Mouse (Mus musculus): ENCODE results near the gene Cpm. TPM values are rescaled to one million over a fixed set of nuclear protein-coding genes. Genes with fewer than 3 reads are reported as not detected.

Gene Cpm
- polyA plus RNA-seq, 1 experiment from 2014 or later: 3.1 TPM

GRCm38 (mm10) chr10:117619041-117619861 is 10.0 kb upstream of the Cpm start:
- 76% methylated on average over 27 of the region's 27 CpGs for WGBS
- ATAC-seq (ENCODE audit: extremely low read depth, insufficient number of reproducible peaks, low FRiP score, low TSS enrichment): no peak
- 0 out of 2 replicates have a peak, but pooled peaks cover 5% of the 10 kb centered on the region for H3K9me3 ChIP-seq
- no peak overlapping the region for H3K4me3 ChIP-seq
- H3K27ac ChIP-seq (replicated peaks): no peak overlapping the region
- H3K4me1 ChIP-seq: no peaks in the 10 kb centered on the region
- H3K27me3 ChIP-seq (replicated peaks): no peaks in the 10 kb centered on the region
- no peak overlapping the region for H3K4me2 ChIP-seq
- no peaks in the 10 kb centered on the region for H3K36me3 ChIP-seq
- H3K9ac ChIP-seq: no peak overlapping the region

DNA sequence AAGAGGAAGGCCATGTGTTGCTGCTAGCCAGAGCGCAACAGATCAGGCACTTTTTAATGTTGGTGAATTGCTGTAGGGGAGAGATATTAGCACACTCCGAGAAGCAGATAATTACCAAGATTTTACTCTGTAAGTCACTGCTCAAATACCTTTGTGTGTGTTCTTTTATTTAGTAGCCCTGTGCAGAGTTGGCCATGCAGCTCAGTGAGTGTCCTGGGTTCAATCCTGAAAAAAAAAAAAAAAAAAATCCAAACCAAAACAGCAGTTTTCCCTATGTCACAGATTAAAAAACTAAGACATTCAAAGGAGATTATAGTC is 9.5 kb upstream of the Cpm start:
- 78% methylated on average over 2 of the region's 2 CpGs for WGBS
- ATAC-seq (ENCODE audit: extremely low read depth, insufficient number of reproducible peaks, low FRiP score, low TSS enrichment): no peak

DNA sequence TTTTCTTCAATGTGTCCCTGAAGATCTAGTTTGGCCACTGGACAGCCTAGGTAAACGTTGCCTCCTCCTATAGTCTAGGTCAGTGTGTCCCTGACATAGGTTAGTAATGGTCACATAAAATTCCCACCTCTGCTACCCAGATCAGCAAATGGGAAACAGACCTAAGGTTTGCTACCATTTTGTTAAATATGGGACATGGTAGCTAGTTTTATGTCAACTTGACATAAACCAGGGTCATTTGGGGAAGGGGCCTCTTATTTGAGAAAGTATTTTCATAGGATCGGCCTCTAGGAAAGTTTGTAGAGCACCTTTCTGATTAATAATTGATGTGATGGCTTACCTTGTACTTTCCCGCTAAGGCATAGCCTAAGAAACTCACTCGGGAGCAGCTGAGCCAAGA is 8.8 kb upstream of the Cpm start:
- no peaks in the 10 kb centered on the region for H3K27me3 ChIP-seq (replicated peaks)
- 83% methylated on average over 4 of the region's 4 CpGs for WGBS
- no peaks in the 10 kb centered on the region for H3K4me1 ChIP-seq
- H3K36me3 ChIP-seq: no peaks in the 10 kb centered on the region
- no peak overlapping the region for H3K27ac ChIP-seq (replicated peaks)
- no peak overlapping the region for H3K4me3 ChIP-seq
- 0 out of 2 replicates have a peak, but pooled peaks cover 5% of the 10 kb centered on the region for H3K9me3 ChIP-seq
- no peak overlapping the region for H3K4me2 ChIP-seq
- ATAC-seq (ENCODE audit: extremely low read depth, insufficient number of reproducible peaks, low FRiP score, low TSS enrichment): no peak
- H3K9ac ChIP-seq: no peak overlapping the region

More for the DNA sequence above, 9.5 kb upstream of the Cpm start:
- no peaks in the 10 kb centered on the region for H3K4me1 ChIP-seq
- no peak overlapping the region for H3K9ac ChIP-seq
- no peak overlapping the region for H3K27ac ChIP-seq (replicated peaks)
- H3K27me3 ChIP-seq (replicated peaks): no peaks in the 10 kb centered on the region
- H3K9me3 ChIP-seq: 0 out of 2 replicates have a peak, but pooled peaks cover 5% of the 10 kb centered on the region
- no peaks in the 10 kb centered on the region for H3K36me3 ChIP-seq
- H3K4me3 ChIP-seq: no peak overlapping the region
- no peak overlapping the region for H3K4me2 ChIP-seq

DNA sequence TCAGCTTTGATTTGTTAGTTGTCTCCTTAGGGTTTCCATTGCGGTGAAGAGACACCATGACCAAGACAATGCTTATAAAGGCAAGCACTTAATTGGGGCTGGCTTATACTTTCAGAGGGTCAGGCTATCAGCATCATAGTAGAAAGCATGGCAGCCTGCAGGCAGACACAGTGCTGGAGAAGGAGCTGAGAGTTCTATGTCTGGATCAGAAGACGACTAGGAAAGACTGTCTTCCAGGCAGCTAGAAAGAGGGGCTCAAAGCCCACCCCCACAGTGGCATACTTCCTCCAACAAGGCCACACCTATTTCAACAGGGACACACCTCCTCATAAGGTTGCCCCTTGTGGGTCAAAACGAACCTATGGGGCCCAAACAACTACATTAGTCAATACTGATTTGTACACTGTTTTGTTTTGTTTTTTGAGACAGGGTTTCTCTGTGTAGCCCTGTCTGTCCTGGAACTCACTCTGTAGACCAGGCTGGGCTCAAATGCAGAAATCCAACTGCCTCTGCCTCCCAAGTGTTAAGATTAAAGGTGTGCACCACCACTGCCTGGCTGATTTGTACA is 8.3 kb upstream of the Cpm start:
- 70% methylated on average over 3 of the region's 3 CpGs for WGBS
- H3K27me3 ChIP-seq (replicated peaks): no peaks in the 10 kb centered on the region
- no peak overlapping the region for H3K9ac ChIP-seq
- no peaks in the 10 kb centered on the region for H3K36me3 ChIP-seq
- H3K4me2 ChIP-seq: no peak overlapping the region
- H3K9me3 ChIP-seq: 0 out of 2 replicates have a peak, but pooled peaks cover 5% of the 10 kb centered on the region
- H3K27ac ChIP-seq (replicated peaks): no peak overlapping the region
- no peak for ATAC-seq (ENCODE audit: extremely low read depth, insufficient number of reproducible peaks, low FRiP score, low TSS enrichment)
- no peak overlapping the region for H3K4me3 ChIP-seq
- H3K4me1 ChIP-seq: no peaks in the 10 kb centered on the region

GRCm38 (mm10) chr10:117621616-117622533 is 7.4 kb upstream of the Cpm start:
- 0 out of 2 replicates have a peak, but pooled peaks cover under 1% of the 10 kb centered on the region for H3K9me3 ChIP-seq
- WGBS: 83% methylated on average over 12 of the region's 12 CpGs

GRCm38 (mm10) chr10:117623358-117623757 is 5.9 kb upstream of the Cpm start:
- ATAC-seq (ENCODE audit: extremely low read depth, insufficient number of reproducible peaks, low FRiP score, low TSS enrichment): no peak
- H3K4me1 ChIP-seq: peaks cover 1% of the 10 kb centered on the region; the same call in 1 of the 2 replicates

More at GRCm38 (mm10) chr10:117621616-117622533, 7.4 kb upstream of the Cpm start:
- H3K27ac ChIP-seq (replicated peaks): no peak overlapping the region
- no peak overlapping the region for H3K4me2 ChIP-seq
- H3K4me1 ChIP-seq: no peaks in the 10 kb centered on the region
- no peaks in the 10 kb centered on the region for H3K36me3 ChIP-seq
- peaks cover 3% of the 10 kb centered on the region for H3K27me3 ChIP-seq (replicated peaks)
- ATAC-seq (ENCODE audit: extremely low read depth, insufficient number of reproducible peaks, low FRiP score, low TSS enrichment): no peak
- no peak overlapping the region for H3K4me3 ChIP-seq
- H3K9ac ChIP-seq: no peak overlapping the region

GRCm38 (mm10) chr10:117624222-117624621 is 5.1 kb upstream of the Cpm start:
- Histone ChIP-seq H3K27ac (replicated peaks) (no peak overlapping the region), H3K27me3 (replicated peaks) (peaks cover 27% of the 10 kb centered on the region), H3K4me2 (no peak overlapping the region), H3K4me3 (no peak overlapping the region), H3K36me3 (no peaks in the 10 kb centered on the region), H3K9ac (no peak overlapping the region), H3K4me1 (peaks cover 8% of the 10 kb centered on the region; the same call in 1 of the 2 replicates), H3K9me3 (no peaks in the 10 kb centered on the region)
- 71% methylated on average over 3 of the region's 3 CpGs for WGBS
- no peak for ATAC-seq (ENCODE audit: extremely low read depth, insufficient number of reproducible peaks, low FRiP score, low TSS enrichment)

More at GRCm38 (mm10) chr10:117623358-117623757, 5.9 kb upstream of the Cpm start:
- no peak overlapping the region for H3K27ac ChIP-seq (replicated peaks)
- no peak overlapping the region for H3K4me2 ChIP-seq
- no peak overlapping the region for H3K9ac ChIP-seq
- no peak overlapping the region for H3K4me3 ChIP-seq
- H3K36me3 ChIP-seq: no peaks in the 10 kb centered on the region
- peaks cover 18% of the 10 kb centered on the region for H3K27me3 ChIP-seq (replicated peaks)
- no peaks in the 10 kb centered on the region for H3K9me3 ChIP-seq

DNA sequence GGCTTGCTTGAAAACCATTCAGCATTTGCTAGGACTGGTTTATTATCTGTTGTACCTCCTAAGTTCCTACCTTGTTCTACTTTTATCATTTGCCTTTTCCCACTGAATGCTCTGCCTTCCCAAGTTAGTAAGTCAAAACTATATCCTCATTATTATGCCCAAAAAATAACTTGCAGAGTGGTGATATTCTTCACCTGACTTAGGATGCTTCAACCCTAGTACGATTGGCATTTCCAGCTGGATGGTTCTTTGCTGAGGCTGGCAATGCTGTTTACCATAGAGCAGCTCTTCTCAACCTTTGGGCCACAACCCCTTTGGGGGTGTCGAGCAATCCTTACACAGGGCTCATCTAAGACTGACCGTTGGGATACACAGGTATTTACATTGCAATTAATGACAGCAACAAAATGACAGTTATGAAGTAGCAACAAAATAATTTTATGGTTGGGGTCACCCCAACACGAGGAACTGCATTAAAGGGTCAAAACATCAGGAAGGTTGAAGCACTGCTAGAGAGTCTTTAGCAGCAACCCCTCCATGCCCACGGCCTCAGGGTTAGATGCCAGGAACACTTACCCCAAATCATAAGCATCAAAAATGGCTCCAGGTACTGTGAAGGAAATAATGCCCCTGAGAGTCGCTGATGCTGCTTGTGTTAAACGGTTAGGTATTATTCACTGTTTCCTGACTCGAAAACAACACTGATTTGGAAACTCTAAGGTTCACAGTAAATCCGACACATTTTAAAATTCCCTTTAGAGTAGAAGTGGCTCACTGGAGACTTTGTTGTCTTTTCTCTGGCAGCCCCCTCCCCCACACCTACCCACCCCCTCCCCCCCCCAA is 4.4 kb upstream of the Cpm start:
- no peaks in the 10 kb centered on the region for H3K9me3 ChIP-seq
- H3K36me3 ChIP-seq: no peaks in the 10 kb centered on the region
- peaks cover 11% of the 10 kb centered on the region; the same call in 1 of the 2 replicates for H3K4me1 ChIP-seq
- no peak overlapping the region for H3K9ac ChIP-seq
- no peak overlapping the region for H3K4me2 ChIP-seq
- peaks cover 33% of the 10 kb centered on the region for H3K27me3 ChIP-seq (replicated peaks)
- H3K27ac ChIP-seq (replicated peaks): no peak overlapping the region
- ATAC-seq (ENCODE audit: extremely low read depth, insufficient number of reproducible peaks, low FRiP score, low TSS enrichment): no peak
- 72% methylated on average over 9 of the region's 9 CpGs for WGBS
- H3K4me3 ChIP-seq: no peak overlapping the region

DNA sequence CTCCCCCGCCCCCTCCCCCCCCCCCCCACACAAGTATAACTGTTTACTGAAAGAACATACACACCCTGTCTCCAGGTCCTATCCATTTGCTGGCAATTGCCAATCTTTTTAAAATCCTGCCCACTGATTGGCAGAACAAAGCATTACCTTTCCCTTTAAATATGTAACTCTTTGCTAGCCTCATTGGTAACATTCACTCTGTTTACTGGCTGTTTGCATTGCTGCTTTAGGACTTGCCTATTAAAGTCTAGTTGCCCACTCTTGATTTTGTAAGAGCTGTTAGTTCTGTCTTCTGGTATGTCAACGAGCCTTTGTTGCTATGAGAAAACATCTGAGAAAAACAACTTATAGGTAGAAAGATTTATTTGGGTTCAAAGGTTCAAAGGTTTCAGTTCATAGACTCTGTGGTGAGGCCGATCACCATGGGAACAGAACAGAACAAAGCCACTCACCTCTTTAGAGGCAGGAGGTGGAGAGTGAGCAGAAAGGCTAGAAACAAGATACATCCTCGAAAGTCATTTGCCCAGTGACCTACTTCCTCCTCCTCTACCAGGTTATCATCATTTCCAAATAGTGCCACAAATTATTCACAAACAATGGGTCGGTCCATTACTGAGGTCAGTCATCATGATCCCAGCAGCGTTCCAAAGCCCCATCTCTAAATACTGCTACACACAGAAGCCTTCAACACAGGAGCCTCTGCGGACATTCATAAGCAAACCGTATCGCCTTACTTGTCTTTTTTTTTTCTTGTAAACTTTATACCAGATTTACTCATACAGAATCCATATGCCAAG is 3.6 kb upstream of the Cpm start:
- peaks cover 41% of the 10 kb centered on the region for H3K27me3 ChIP-seq (replicated peaks)
- H3K9me3 ChIP-seq: no peaks in the 10 kb centered on the region
- ATAC-seq (ENCODE audit: extremely low read depth, insufficient number of reproducible peaks, low FRiP score, low TSS enrichment): no peak
- H3K36me3 ChIP-seq: no peaks in the 10 kb centered on the region
- H3K4me3 ChIP-seq: no peak overlapping the region
- no peak overlapping the region for H3K9ac ChIP-seq
- H3K4me1 ChIP-seq: peaks cover 11% of the 10 kb centered on the region; the same call in 1 of the 2 replicates
- no peak overlapping the region for H3K4me2 ChIP-seq
- WGBS: 73% methylated on average over 8 of the region's 9 CpGs
- no peak overlapping the region for H3K27ac ChIP-seq (replicated peaks)

DNA sequence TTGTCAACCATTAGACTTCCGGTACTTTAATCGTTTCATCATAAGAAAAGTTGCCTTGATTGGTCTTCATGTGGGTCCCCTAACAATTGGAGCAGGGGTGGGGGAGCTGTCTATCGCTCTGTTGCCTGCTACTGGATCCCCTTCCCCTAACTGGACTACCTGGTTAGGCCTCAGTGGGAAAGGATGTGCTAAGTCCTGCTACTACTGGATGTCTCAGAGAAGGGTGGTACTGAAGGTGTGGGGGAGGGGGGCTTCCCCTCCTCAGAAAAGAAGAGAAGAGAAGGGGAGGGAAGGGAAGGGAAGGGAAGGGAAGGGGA is 3.0 kb upstream of the Cpm start:
- Histone ChIP-seq H3K27me3 (replicated peaks) (peaks cover 46% of the 10 kb centered on the region), H3K36me3 (no peaks in the 10 kb centered on the region), H3K9me3 (no peaks in the 10 kb centered on the region), H3K4me3 (no peak overlapping the region), H3K4me1 (peaks cover 11% of the 10 kb centered on the region; the same call in 1 of the 2 replicates), H3K9ac (no peak overlapping the region), H3K4me2 (no peak overlapping the region), H3K27ac (replicated peaks) (no peak overlapping the region)
- WGBS: 78% methylated on average over 3 of the region's 3 CpGs
- ATAC-seq (ENCODE audit: extremely low read depth, insufficient number of reproducible peaks, low FRiP score, low TSS enrichment): no peak

All from heart, embryonic 13.5 days (tissue).